Mouse (Mus musculus) limb, embryonic 14.5 days (tissue): Measurements from ENCODE around the gene Csf3. TPM values are rescaled to one million over a fixed set of nuclear protein-coding genes. Genes with fewer than 3 reads are reported as not detected.
"Not testable (repeated sequence)": the region's sequence is repeated elsewhere in the genome, so short reads cannot be mapped to it uniquely, and the experiment has no call there.

ENCODE experiments used
- ATAC-seq: fragments of 200-750 bp; cut with Nextera tagmentation; 2 replicates; pipeline ENCODE4 v1.8.0; 2017; ENCODE audit warnings: low read depth, moderate number of reproducible peaks, moderate TSS enrichment; ENCODE audit not compliant: low FRiP score
- DNase-seq: peaks from one replicate; pipeline ENCODE4 v3.0.0-alpha.2; 2015; ENCODE audit warnings: low spot score
- H3K27ac ChIP-seq: fragments of 300-500 bp; sonication (generic); replicated peaks from 2 replicates; pipeline ENCODE4 v1.5.1; 2014; ENCODE audit warnings: low read depth, mild to moderate bottlenecking, low read length, moderate library complexity, mixed read lengths
- H3K27me3 ChIP-seq: fragments of 300-500 bp; sonication (generic); 2 replicates; pipeline ENCODE4 v1.6.1; 2014; ENCODE audit warnings: low read length, mixed read lengths; ENCODE audit not compliant: control insufficient read depth, insufficient read depth
- H3K36me3 ChIP-seq: fragments of 300-500 bp; sonication (generic); 2 replicates; pipeline ENCODE4 v1.6.1; 2014; ENCODE audit warnings: mild to moderate bottlenecking, low read length, moderate library complexity, mixed read lengths; ENCODE audit not compliant: control insufficient read depth, insufficient read depth
- H3K4me1 ChIP-seq: fragments of 300-500 bp; sonication (generic); 2 replicates; pipeline ENCODE4 v1.6.1; 2014; ENCODE audit warnings: antibody characterized with exemption, low read length, mixed read lengths; ENCODE audit not compliant: control insufficient read depth, insufficient read depth
- H3K4me2 ChIP-seq: fragments of 300-500 bp; sonication (generic); replicated peaks from 2 replicates; pipeline ENCODE4 v1.6.1; 2014; ENCODE audit warnings: low read depth, mild to moderate bottlenecking, low read length, moderate library complexity; ENCODE audit not compliant: severe bottlenecking
- H3K4me3 ChIP-seq: fragments of 300-500 bp; sonication (generic); replicated peaks from 2 replicates; pipeline ENCODE4 v1.5.1; 2014; ENCODE audit warnings: low read length
- H3K9ac ChIP-seq: fragments of 300-500 bp; sonication (generic); 2 replicates; pipeline ENCODE4 v1.6.1; 2014; ENCODE audit warnings: mild to moderate bottlenecking, low read depth, low read length, moderate library complexity; ENCODE audit not compliant: severe bottlenecking
- H3K9me3 ChIP-seq: fragments of 300-500 bp; sonication (generic); 2 replicates; pipeline ENCODE4 v1.6.1; 2016; ENCODE audit warnings: low read length; ENCODE audit not compliant: control insufficient read depth
- POLR2A ChIP-seq: fragments of 200-500 bp; IDR thresholded peaks from 2 replicates; pipeline ENCODE4 v1.8.0; 2012; ENCODE audit warnings: inconsistent platforms, mild to moderate bottlenecking, moderate library complexity, borderline replicate concordance; ENCODE audit not compliant: insufficient read depth, insufficient read length; ENCODE audit errors: extremely low read depth
- WGBS: fragments of 180-500 bp; shearing (Covaris S2); extraction: QIAGEN DNeasy Blood & Tissue Kit; methylation state at CpG from one replicate; pipeline ENCODE4 v1.1.7; 2014; 5-methylcytosine and 5-hydroxymethylcytosine counted together
- polyA plus RNA-seq, 2 experiments: library from polyadenylated mRNA; depleted of rRNA in 1 of 2; stranded (reverse) in 1 of 2; unstranded in 1 of 2; fragments of >200 nt; fragmentation: Nextera tagmentation in 1 of 2; extraction: Ambion mirVana in 1 of 2; gene quantifications; 2 replicates each; pipeline versions ENCODE4 v1.2.1 to v1.2.3; 2012 to 2014

Csf3 gene
- polyA plus RNA-seq, 2 experiments, result 0.11 TPM; not detected in 1

GRCm38 (mm10) chr11:98730727-98731126 is 29.7 kb downstream of the Csf3 start:
- WGBS, result 59% methylated on average over 4 of the region's 4 CpGs

GRCm38 (mm10) chr11:98731134-98731533 is 30.1 kb downstream of the Csf3 start:
- DNase-seq (no peak), ATAC-seq (no peak)
- Histone ChIP-seq H3K27ac (no peak overlapping the region), H3K36me3 (peaks cover 7% of the 10 kb centered on the region; the same call in 1 of the 2 replicates), H3K4me3 (no peak overlapping the region), H3K9me3 (no peaks in the 10 kb centered on the region), H3K27me3 (no peaks in the 10 kb centered on the region), H3K9ac (no peak overlapping the region), H3K4me2 (no peak overlapping the region), H3K4me1 (0 out of 2 replicates have a peak, but pooled peaks cover 4% of the 10 kb centered on the region)
- WGBS, result 37% methylated on average over 5 of the region's 5 CpGs
- no peak for TF ChIP-seq POLR2A

More at GRCm38 (mm10) chr11:98730727-98731126, 29.7 kb downstream of the Csf3 start:
- no peak for TF ChIP-seq POLR2A
- no peak overlapping the region for H3K27ac ChIP-seq
- H3K4me2 ChIP-seq, result no peak overlapping the region
- H3K9me3 ChIP-seq, result no peaks in the 10 kb centered on the region
- no peak overlapping the region for H3K9ac ChIP-seq
- H3K36me3 ChIP-seq, result peaks cover 11% of the 10 kb centered on the region; the same call in 1 of the 2 replicates
- H3K4me3 ChIP-seq, result no peak overlapping the region
- H3K4me1 ChIP-seq, result 0 out of 2 replicates have a peak, but pooled peaks cover 4% of the 10 kb centered on the region
- DNase-seq (no peak), ATAC-seq (no peak)
- H3K27me3 ChIP-seq, result no peaks in the 10 kb centered on the region

- DNase-seq, result no peak
- Histone ChIP-seq H3K9me3 (no peaks in the 10 kb centered on the region), H3K4me3 (no peak overlapping the region), H3K4me1 (no peaks in the 10 kb centered on the region), H3K4me2 (no peak overlapping the region), H3K9ac (no peak overlapping the region), H3K36me3 (no peaks in the 10 kb centered on the region), H3K27me3 (no peaks in the 10 kb centered on the region), H3K27ac (no peak overlapping the region)
- WGBS, result 69% methylated on average over 3 of the region's 3 CpGs
- TF ChIP-seq POLR2A, result no peak
- no peak for ATAC-seq
Observed at GRCm38 (mm10) chr11:98734020-98734419, 33.0 kb downstream of the Csf3 start.

- H3K4me3 ChIP-seq, result no peak overlapping the region
- H3K4me2 ChIP-seq, result no peak overlapping the region
- H3K9me3 ChIP-seq, result no peaks in the 10 kb centered on the region
- no peak for ATAC-seq
- H3K27me3 ChIP-seq, result no peaks in the 10 kb centered on the region
- H3K9ac ChIP-seq, result no peak overlapping the region
- DNase-seq, result no peak
- no peak for TF ChIP-seq POLR2A
- no peaks in the 10 kb centered on the region for H3K36me3 ChIP-seq
- H3K27ac ChIP-seq, result no peak overlapping the region
- peaks cover 4% of the 10 kb centered on the region for H3K4me1 ChIP-seq
- WGBS, result 90% methylated on average over 4 of the region's 4 CpGs
Observed at GRCm38 (mm10) chr11:98735111-98735510, 34.0 kb downstream of the Csf3 start.

- Histone ChIP-seq H3K27me3 (no peaks in the 10 kb centered on the region), H3K4me2 (no peak overlapping the region), H3K9ac (no peak overlapping the region), H3K4me1 (peaks cover 14% of the 10 kb centered on the region), H3K36me3 (no peaks in the 10 kb centered on the region), H3K27ac (no peak overlapping the region), H3K4me3 (no peak overlapping the region), H3K9me3 (no peaks in the 10 kb centered on the region)
- ATAC-seq, result no peak
- no peak for TF ChIP-seq POLR2A
- DNase-seq, result no peak
- 76% methylated on average over 1 of the region's 1 CpGs for WGBS
Observed at GRCm38 (mm10) chr11:98736176-98736575, 35.1 kb downstream of the Csf3 start.

GRCm38 (mm10) chr11:98737220-98737619 is 36.2 kb downstream of the Csf3 start:
- WGBS, result 97% methylated on average over 2 of the region's 2 CpGs
- not testable (repeated sequence) for H3K4me3 ChIP-seq, H3K9me3 ChIP-seq, H3K27me3 ChIP-seq, H3K4me2 ChIP-seq, H3K9ac ChIP-seq, ATAC-seq, H3K27ac ChIP-seq, DNase-seq, H3K36me3 ChIP-seq
- H3K4me1 ChIP-seq, result peaks cover 14% of the 10 kb centered on the region
